Mouse (Mus musculus) erythroblast, embryonic 14.5 days (primary cell): ENCODE results near the gene 1700057G04Rik. TPM values are rescaled to one million over a fixed set of nuclear protein-coding genes. Genes with fewer than 3 reads are reported as not detected.

ENCODE experiments used
- H3K27me3 ChIP-seq: 2 replicates; pipeline ENCODE4 v1.6.1; 2012; ENCODE audit warnings: inconsistent platforms; ENCODE audit not compliant: control insufficient read depth
- H3K36me3 ChIP-seq: 2 replicates; pipeline ENCODE4 v1.6.1; 2012; ENCODE audit warnings: mild to moderate bottlenecking, inconsistent platforms; ENCODE audit not compliant: control insufficient read depth
- H3K4me1 ChIP-seq: 2 replicates; pipeline ENCODE4 v1.6.1; 2012; ENCODE audit warnings: inconsistent platforms; ENCODE audit not compliant: control insufficient read depth
- H3K4me3 ChIP-seq: replicated peaks from 2 replicates; pipeline ENCODE3; 2012; ENCODE audit warnings: moderate library complexity, mild to moderate bottlenecking, inconsistent platforms
- H3K9me3 ChIP-seq: 2 replicates; pipeline ENCODE4 v1.6.1; 2012; ENCODE audit warnings: low read length, inconsistent platforms, mixed read lengths; ENCODE audit not compliant: control insufficient read depth
- GATA1 ChIP-seq: IDR thresholded peaks from 2 replicates; pipeline ENCODE4 v1.6.1; 2012; ENCODE audit warnings: low read length, inconsistent platforms, mixed read lengths
- TAL1 ChIP-seq: IDR thresholded peaks from 3 replicates; pipeline ENCODE4 v1.6.1; 2012; ENCODE audit warnings: low read length, inconsistent platforms, mixed read lengths
- polyA plus RNA-seq: library from polyadenylated mRNA; stranded (reverse); fragments of >175 nt; gene quantifications from 2 replicates; pipeline ENCODE4 v1.2.3, GENCODE M21; 2012

1700057G04Rik gene
- polyA plus RNA-seq, 1 experiment: not detected

DNA sequence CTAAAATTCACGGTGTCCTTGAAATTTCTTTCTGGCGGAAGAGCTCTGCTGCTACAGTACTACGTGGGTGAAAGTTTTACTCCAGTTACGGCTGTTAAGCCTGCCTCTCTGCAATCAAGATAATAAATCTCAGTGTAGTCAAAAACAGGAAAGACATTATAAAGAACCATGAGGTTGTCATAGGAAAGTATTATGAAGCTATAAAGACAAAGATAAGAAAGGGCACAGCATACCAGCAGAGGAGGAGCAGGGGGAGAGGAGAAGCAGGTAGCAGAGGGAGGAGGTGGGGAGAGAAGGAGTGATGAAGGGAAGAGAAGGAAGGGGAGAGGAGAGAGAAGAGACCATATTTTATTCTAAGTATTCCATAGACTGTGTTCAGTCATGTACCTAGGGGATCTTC lies 64.7 kb downstream of the 1700057G04Rik start:
- no peaks in the 10 kb centered on the region for H3K27me3 ChIP-seq
- no peaks in the 10 kb centered on the region for H3K36me3 ChIP-seq
- H3K4me3 ChIP-seq: no peak overlapping the region
- no peaks in the 10 kb centered on the region for H3K4me1 ChIP-seq
- no peaks in the 10 kb centered on the region for H3K9me3 ChIP-seq
- TF ChIP-seq GATA1 (no peak), TAL1 (no peak)

DNA sequence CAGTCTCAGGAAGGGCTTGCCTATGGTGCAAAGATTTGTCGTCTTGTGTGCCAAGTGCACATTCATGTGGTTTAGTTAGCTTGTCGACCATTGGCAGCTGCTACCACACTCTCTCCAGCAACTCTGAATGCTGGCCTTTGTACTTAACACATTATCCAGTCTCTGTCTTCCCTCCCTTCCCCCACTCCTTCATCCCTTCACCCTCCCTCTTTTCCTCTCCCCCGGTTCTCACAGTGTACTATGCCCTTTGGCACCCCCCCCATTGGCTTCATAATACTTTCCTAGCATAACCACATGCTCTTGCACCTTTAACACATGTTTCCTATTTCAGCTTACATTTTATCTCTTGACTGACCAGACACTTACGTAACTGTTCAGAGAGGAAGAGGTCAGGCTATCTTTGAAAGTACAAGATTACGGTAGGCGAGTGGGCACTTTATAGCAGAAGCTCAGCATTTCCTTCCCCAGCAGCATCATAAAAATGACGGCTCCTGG lies 65.6 kb downstream of the 1700057G04Rik start:
- Histone ChIP-seq H3K4me3 (no peak overlapping the region), H3K27me3 (no peaks in the 10 kb centered on the region), H3K9me3 (no peaks in the 10 kb centered on the region), H3K36me3 (no peaks in the 10 kb centered on the region), H3K4me1 (no peaks in the 10 kb centered on the region)
- TF ChIP-seq TAL1 (no peak), GATA1 (no peak)

DNA sequence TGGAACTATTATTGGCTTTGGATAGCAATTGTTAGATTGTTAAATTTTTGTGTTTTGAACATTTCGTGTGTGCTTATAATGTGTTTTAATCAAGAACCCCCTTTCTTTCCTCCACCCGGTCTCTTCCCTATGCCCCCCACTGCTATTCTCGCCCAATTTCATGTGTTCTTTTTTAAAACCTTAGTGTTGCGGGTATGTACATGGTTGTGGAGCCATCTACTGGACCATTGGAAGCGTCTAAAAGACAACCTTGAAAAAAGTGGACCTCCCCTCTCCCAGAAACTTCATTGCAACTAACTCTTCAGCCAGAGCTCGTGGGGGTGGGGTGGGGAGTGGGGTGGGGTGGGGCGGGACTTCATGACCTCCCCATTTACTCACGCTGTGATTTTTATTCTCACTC lies 66.2 kb downstream of the 1700057G04Rik start:
- Histone ChIP-seq H3K36me3 (no peaks in the 10 kb centered on the region), H3K4me3 (no peak overlapping the region), H3K4me1 (no peaks in the 10 kb centered on the region), H3K27me3 (no peaks in the 10 kb centered on the region), H3K9me3 (no peaks in the 10 kb centered on the region)
- TF ChIP-seq TAL1 (no peak), GATA1 (no peak)

DNA sequence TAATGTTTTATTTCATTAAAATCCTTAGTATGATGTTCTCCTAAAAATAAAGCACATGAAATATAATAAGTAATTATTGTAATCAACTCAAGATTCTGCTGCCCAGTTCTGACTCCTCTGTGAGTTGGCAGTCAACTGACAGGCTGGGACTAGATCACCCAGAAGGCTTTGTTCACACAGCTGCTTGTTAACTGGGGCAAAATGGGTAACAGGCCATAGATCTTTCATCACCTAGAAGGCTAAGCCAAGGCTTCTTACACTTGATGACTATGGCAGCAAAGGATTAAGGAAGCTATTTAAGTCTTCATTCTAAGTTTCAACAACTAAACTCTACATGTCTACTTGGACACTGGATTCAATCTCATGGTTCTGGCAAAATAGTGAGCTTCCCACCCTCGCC lies 68.8 kb downstream of the 1700057G04Rik start:
- Histone ChIP-seq H3K27me3 (no peaks in the 10 kb centered on the region), H3K4me3 (no peak overlapping the region), H3K4me1 (no peaks in the 10 kb centered on the region), H3K36me3 (no peaks in the 10 kb centered on the region), H3K9me3 (no peaks in the 10 kb centered on the region)
- TF ChIP-seq TAL1 (no peak), GATA1 (no peak)

DNA sequence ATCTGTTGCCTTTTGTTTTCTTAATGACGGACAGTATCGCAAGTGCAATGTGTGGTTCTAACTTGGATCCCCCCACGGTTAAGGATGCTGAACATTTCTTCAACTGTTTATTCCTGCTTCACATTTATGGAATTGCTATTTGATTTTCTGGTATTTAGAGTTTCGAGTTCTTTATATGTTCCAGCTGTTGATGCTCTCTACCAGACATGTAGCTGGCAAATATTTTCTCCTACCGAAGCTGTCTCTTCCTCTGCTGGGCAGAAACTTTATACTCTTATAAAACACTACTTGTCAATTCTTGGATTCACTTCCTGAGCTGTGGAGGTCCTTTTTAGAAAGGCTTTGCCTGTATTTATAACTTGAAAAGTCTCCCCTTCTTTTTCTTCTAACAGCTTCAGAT lies 70.1 kb downstream of the 1700057G04Rik start:
- Histone ChIP-seq H3K36me3 (no peaks in the 10 kb centered on the region), H3K27me3 (no peaks in the 10 kb centered on the region), H3K4me3 (no peak overlapping the region), H3K4me1 (no peaks in the 10 kb centered on the region), H3K9me3 (no peaks in the 10 kb centered on the region)
- TF ChIP-seq TAL1 (no peak), GATA1 (no peak)

DNA sequence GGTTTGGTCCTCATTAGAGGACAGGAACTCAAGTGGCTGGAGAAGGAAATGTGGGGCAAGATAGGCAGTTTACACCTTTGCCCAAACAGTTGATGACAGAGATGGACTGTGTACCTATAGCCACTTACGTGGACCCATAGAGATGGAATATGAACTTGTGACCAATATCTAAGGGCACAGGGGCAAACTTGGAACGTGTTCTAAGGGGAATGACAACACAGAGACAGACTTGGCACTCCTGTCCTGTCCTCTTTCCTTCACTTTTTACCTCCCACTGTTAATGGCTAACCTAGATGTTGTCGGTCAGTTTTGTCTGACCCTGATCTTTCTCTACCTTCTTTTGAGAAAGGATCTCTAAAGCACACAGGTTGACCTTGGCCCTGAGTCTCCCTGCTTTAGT lies 74.2 kb downstream of the 1700057G04Rik start:
- H3K4me3 ChIP-seq: no peak overlapping the region
- no peaks in the 10 kb centered on the region for H3K4me1 ChIP-seq
- H3K9me3 ChIP-seq: no peaks in the 10 kb centered on the region
- TF ChIP-seq TAL1 (no peak), GATA1 (no peak)
- H3K27me3 ChIP-seq: no peaks in the 10 kb centered on the region
- no peaks in the 10 kb centered on the region for H3K36me3 ChIP-seq

DNA sequence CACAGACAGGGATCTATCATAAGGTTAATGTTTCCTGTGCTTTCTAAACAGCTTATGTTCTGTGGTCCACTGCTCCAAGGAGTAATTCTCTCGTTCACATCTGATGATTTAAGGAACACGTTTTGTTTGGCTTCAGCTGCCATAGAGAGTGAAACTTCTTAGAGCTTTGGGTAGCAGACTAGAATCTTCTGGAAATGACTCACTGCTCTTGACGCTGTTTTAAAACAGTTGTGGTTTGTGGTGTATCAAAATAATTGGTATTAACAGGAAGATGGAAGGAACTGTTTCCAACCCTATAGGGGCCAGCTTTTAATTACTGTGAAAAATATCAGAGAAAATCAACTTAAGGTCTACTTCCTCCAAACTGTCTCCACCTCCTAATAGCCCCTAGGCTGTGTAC lies 75.2 kb downstream of the 1700057G04Rik start:
- TF ChIP-seq GATA1: no peak
- no peak for TF ChIP-seq TAL1
- Histone ChIP-seq H3K4me1 (no peaks in the 10 kb centered on the region), H3K9me3 (no peaks in the 10 kb centered on the region), H3K4me3 (no peak overlapping the region), H3K36me3 (no peaks in the 10 kb centered on the region), H3K27me3 (no peaks in the 10 kb centered on the region)

DNA sequence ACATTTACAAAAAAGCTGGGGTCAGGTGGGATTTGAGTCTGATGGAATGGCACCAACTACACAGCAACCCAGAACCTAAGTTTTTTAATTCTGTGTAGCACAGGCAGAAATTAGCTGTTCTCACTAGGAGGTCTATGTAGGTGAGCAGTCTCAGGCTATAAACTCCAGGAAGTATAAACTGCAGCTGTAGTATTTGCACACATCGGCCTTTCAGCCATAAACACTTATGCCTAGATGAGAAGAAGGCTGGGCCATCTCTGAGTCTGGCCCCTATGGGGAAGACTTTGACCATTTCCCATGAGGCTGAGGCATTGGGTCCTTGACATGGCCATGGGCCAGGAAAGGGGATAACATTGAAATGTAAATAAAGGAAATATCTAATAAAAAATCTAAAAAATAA lies 76.7 kb downstream of the 1700057G04Rik start:
- H3K4me3 ChIP-seq: no peak overlapping the region
- TF ChIP-seq GATA1: no peak
- TF ChIP-seq TAL1: no peak
- no peaks in the 10 kb centered on the region for H3K36me3 ChIP-seq
- H3K4me1 ChIP-seq: no peaks in the 10 kb centered on the region
- H3K27me3 ChIP-seq: no peaks in the 10 kb centered on the region
- no peaks in the 10 kb centered on the region for H3K9me3 ChIP-seq

DNA sequence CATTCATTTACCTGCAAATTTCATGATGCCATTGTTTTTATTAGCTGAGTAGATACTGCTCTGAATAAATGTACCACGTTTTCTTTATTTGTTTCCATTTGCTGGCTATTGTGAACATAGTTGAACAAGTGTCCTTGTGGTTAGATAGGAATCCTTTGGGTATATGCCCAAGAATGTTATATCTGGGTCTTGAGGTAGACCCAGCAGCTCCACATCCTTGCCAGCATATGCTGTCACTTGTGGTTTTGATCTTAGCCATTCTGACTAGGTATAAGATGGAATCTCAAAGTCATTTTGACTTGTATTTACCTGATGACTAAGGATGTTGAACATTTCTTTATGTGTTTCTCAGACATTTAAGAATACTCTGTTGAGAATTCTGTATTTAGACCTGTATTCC lies 77.7 kb downstream of the 1700057G04Rik start:
- no peaks in the 10 kb centered on the region for H3K9me3 ChIP-seq
- H3K4me3 ChIP-seq: no peak overlapping the region
- no peaks in the 10 kb centered on the region for H3K27me3 ChIP-seq
- H3K36me3 ChIP-seq: no peaks in the 10 kb centered on the region
- no peaks in the 10 kb centered on the region for H3K4me1 ChIP-seq
- TF ChIP-seq TAL1: no peak
- no peak for TF ChIP-seq GATA1

DNA sequence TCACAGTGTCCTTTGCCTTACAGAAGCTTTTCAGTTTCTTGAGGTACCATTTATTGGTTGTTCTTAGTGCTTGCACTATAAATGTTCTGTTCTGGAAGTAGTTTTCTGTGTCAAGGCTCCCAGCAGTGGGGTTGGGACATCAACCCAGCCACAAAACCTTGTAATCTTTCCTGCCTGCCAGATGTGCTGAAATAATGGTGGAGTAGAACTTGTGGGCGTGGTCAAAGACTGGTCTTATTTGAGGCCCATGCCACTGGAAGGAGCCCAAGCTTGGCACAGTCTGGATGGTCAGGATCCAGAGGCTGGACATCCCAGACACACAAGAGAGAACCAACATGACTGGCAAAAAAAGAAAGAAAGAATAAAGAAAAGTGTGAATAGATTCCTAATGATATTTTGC lies 78.2 kb downstream of the 1700057G04Rik start:
- Histone ChIP-seq H3K4me1 (no peaks in the 10 kb centered on the region), H3K36me3 (no peaks in the 10 kb centered on the region), H3K4me3 (no peak overlapping the region), H3K27me3 (no peaks in the 10 kb centered on the region), H3K9me3 (no peaks in the 10 kb centered on the region)
- TF ChIP-seq TAL1 (no peak), GATA1 (no peak)
